Mouse (Mus musculus): Measurements from ENCODE around the gene Isoc2b. TPM values are rescaled to one million over a fixed set of nuclear protein-coding genes. Genes with fewer than 3 reads are reported as not detected.

Gene Isoc2b
- total RNA-seq (2023): 1 to 10 TPM; 6.4 to 7.2 TPM

GRCm38 (mm10) chr7:4870133-4870532, at the start of gene Isoc2b:
Isoc2b (minus strand) TSS chr7:4870258.

GRCm38 (mm10) chr7:4915007-4915665, 45.1 kb upstream of the Isoc2b start, which contains the start of gene Zfp628:
Zfp628 (plus strand) TSS chr7:4915217.

GRCm38 (mm10) chr7:4906466-4906950, 36.5 kb upstream of the Isoc2b start, which contains the start of gene Gm36210:
Gm36210 (minus strand) TSS chr7:4906516.

GRCm38 (mm10) chr7:4876753-4877221, 6.7 kb upstream of the Isoc2b start, which contains the start of gene Isoc2a:
Isoc2a (plus strand) TSS chr7:4877153.

DNA sequence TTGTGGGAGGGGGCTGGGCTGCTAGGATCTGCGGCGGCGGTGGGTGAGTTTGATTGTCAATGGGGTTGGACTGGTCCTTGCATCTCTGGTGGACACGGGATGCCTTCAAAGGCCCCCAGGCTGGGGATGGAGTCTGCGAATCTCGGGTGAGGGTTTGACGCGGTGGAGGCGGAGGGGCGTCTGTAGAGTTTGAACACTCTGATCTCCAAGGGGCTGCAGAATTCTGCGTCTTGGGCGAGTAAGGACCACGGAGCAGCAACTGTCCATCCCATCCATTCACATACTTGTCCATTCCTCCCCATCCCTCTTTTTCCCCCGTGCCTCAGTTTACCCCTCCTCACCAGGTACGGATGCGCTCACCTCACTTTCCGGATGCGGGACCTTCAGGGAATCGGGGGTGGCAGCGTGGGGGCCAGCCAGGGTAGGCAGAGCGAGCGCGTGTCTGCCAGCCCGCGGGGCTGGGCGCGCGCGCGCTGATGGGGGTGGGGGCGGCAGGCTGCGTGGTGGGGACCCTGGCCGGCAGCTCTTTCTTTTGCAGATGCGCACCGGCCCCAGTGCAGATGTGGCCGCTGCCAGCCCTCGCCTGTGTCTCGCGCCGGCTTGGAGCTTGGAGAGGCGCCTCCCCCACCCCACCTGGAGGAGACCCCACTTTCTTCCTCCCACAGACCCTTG, 25.7 kb downstream of the Isoc2b start, which contains the start of gene Shisa7:
TSS of gene Shisa7 (minus strand) at position 452 of the 672 bp plus-strand sequence.

GRCm38 (mm10) chr7:4812303-4813104, 57.6 kb downstream of the Isoc2b start, which contains the start of gene Ube2s:
Ube2s (minus strand) TSS chr7:4812590.

Other genes starting within 250 kb of the Isoc2b start
- 10 to 100 TPM; 31.8 to 32.8 TPM for gene Tmem86b, start 238.8 kb downstream of the Isoc2b start, total RNA-seq (2023)
- 100 to 1,000 TPM; 194 to 198 TPM for gene Ppp6r1, start 211.2 kb downstream of the Isoc2b start, total RNA-seq (2023)
- 10 to 100 TPM; 32.1 to 35.1 TPM for gene Hspbp1, start 185.2 kb downstream of the Isoc2b start, total RNA-seq (2023)
- under 1 TPM in 1 of 2 experiments, not detected in 1; 0.79 TPM for gene Brsk1, start 179.7 kb downstream of the Isoc2b start, total RNA-seq (2023)
- gene Tmem150b, start 145.0 kb downstream of the Isoc2b start, total RNA-seq (2023): 10 to 100 TPM; 30.4 to 32.3 TPM
- 100 to 1,000 TPM; 133 to 143 TPM for gene Kmt5c, start 130.1 kb downstream of the Isoc2b start, total RNA-seq (2023)
- 10 to 100 TPM; 14.3 to 17.8 TPM for gene Cox6b2, start 117.2 kb downstream of the Isoc2b start, total RNA-seq (2023)
- gene Fam71e2, start 99.0 kb downstream of the Isoc2b start, total RNA-seq (2023): not detected
- gene Il11, start 87.4 kb downstream of the Isoc2b start, total RNA-seq (2023): not detected
- gene Tmem190, start 87.3 kb downstream of the Isoc2b start, total RNA-seq (2023): not detected
- 1 to 10 TPM; 1.3 to 1.9 TPM for gene Tmem238, start 80.6 kb downstream of the Isoc2b start, total RNA-seq (2023)
- 1,000 to 10,000 TPM; 1,418 to 1,752 TPM for gene Rpl28, start 77.4 kb downstream of the Isoc2b start, total RNA-seq (2023)
- gene Ube2s, start 57.7 kb downstream of the Isoc2b start, total RNA-seq (2023): 100 to 1,000 TPM; 114 to 117 TPM
- gene Shisa7, start 25.6 kb downstream of the Isoc2b start, total RNA-seq (2023): 1 to 10 TPM; 1.2 to 1.5 TPM
- 10 to 100 TPM; 11.6 to 14.8 TPM for gene Isoc2a, start 6.9 kb upstream of the Isoc2b start, total RNA-seq (2023)
- gene Gm36210, start 36.3 kb upstream of the Isoc2b start, total RNA-seq (2023): not detected
- 10 to 100 TPM; 17.1 to 18.6 TPM for gene Zfp628, start 45.0 kb upstream of the Isoc2b start, total RNA-seq (2023)
- 1 to 10 TPM; 3.6 to 6.4 TPM for gene Nat14, start 51.8 kb upstream of the Isoc2b start, total RNA-seq (2023)
- under 1 TPM in 1 of 2 experiments, not detected in 1; 0.12 TPM for gene Ssc5d, start 55.5 kb upstream of the Isoc2b start, total RNA-seq (2023)
- not detected for gene Sbk2, start 94.1 kb upstream of the Isoc2b start, total RNA-seq (2023)
- gene Sbk3, start 100.9 kb upstream of the Isoc2b start, total RNA-seq (2023): not detected
- gene Zfp579, start 125.9 kb upstream of the Isoc2b start, total RNA-seq (2023): 1 to 10 TPM; 6.0 to 6.5 TPM
- 10 to 100 TPM; 16.2 to 20.5 TPM for gene Zfp524, start 144.2 kb upstream of the Isoc2b start, total RNA-seq (2023)
- gene Fiz1, start 144.4 kb upstream of the Isoc2b start, total RNA-seq (2023): 10 to 100 TPM; 35.3 to 42.1 TPM
- not detected for gene Gm44973, start 145.2 kb upstream of the Isoc2b start, total RNA-seq (2023)
- gene Zfp865, start 150.1 kb upstream of the Isoc2b start, total RNA-seq (2023): 10 to 100 TPM; 29.5 to 31.5 TPM
- gene Ccdc106, start 150.3 kb upstream of the Isoc2b start, total RNA-seq (2023): 1 to 10 TPM in 1 of 2 experiments, under 1 TPM in 1; 0.86 to 1.5 TPM
- under 1 TPM in 1 of 2 experiments, not detected in 1; 0.76 TPM for gene 4632433K11Rik, start 163.9 kb upstream of the Isoc2b start, total RNA-seq (2023)
- gene Zfp784, start 168.2 kb upstream of the Isoc2b start, total RNA-seq (2023): 1 to 10 TPM; 3.2 to 3.4 TPM
- gene Zfp580, start 181.3 kb upstream of the Isoc2b start, total RNA-seq (2023): 1 to 10 TPM in 1 of 2 experiments, not detected in 1; 1.3 TPM
- gene U2af2, start 191.9 kb upstream of the Isoc2b start, total RNA-seq (2023): 100 to 1,000 TPM; 287 to 299 TPM
- 100 to 1,000 TPM; 235 to 258 TPM for gene Epn1, start 210.0 kb upstream of the Isoc2b start, total RNA-seq (2023)
- gene Rfpl4, start 246.7 kb upstream of the Isoc2b start, total RNA-seq (2023): not detected

All from monocyte, adult 59 days (primary cell).